Mouse (Mus musculus) lung, adult 2 months (tissue): Measurements from ENCODE around the gene Nkpd1.

Source experiments
- CTCF ChIP-seq: fragments of 200-500 bp; IDR thresholded peaks from 2 replicates; pipeline ENCODE4 v1.5.1; 2011; ENCODE audit warnings: mild to moderate bottlenecking, low read length, control low read depth; ENCODE audit not compliant: insufficient read depth
- POLR2A ChIP-seq: fragments of 200-500 bp; IDR thresholded peaks from 2 replicates; pipeline ENCODE4 v1.6.1; 2011; ENCODE audit warnings: low read depth, mild to moderate bottlenecking, control low read depth, low read length, borderline replicate concordance; ENCODE audit errors: extremely low read depth

DNA sequence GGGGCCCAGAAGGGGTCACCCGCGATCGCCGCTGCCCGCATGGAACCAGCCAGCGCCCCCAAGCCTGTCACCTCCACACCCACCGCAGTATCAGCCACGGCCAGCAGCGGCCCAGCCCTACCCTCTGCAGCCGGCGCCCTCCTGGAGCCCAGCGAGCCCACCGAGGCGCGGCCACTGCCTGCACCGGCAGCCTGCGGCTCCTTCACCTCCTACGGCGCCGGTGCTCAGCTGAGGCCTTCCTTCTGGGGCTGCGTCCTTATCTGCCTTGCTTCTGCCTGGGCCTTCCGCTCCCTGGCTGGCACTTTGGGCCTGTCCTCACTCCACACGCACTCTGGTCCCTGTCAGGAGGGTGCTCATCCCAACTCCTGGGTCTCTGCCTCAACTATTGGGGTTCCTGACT lies 2.4 kb downstream of the Nkpd1 start:
- no peak for TF ChIP-seq CTCF
- no peak for TF ChIP-seq POLR2A
